Mouse (Mus musculus) lung, embryonic 15.5 days (tissue): ENCODE measurements around the gene Gm9048. TPM values are rescaled to one million over a fixed set of nuclear protein-coding genes. Genes with fewer than 3 reads are reported as not detected.
"Not testable (repeated sequence)": the region's sequence is repeated elsewhere in the genome, so short reads cannot be mapped to it uniquely, and the experiment has no call there.

Experiments
- ATAC-seq: fragments of 200-750 bp; cut with Nextera tagmentation; 2 replicates; pipeline ENCODE4 v1.8.0; 2017; ENCODE audit warnings: moderate number of reproducible peaks, borderline replicate concordance; ENCODE audit not compliant: low FRiP score, low TSS enrichment; ENCODE audit errors: extremely low read depth
- H3K27ac ChIP-seq: fragments of 300-500 bp; sonication (generic); 2 replicates; pipeline ENCODE4 v1.5.1; 2015; ENCODE audit warnings: moderate library complexity, mild to moderate bottlenecking, inconsistent platforms
- H3K27me3 ChIP-seq: fragments of 300-500 bp; sonication (generic); 2 replicates; pipeline ENCODE4 v1.6.1; 2015; ENCODE audit warnings: inconsistent platforms
- H3K36me3 ChIP-seq: fragments of 300-500 bp; sonication (generic); 2 replicates; pipeline ENCODE4 v1.6.1; 2015; ENCODE audit warnings: inconsistent platforms
- H3K4me1 ChIP-seq: fragments of 300-500 bp; sonication (generic); 2 replicates; pipeline ENCODE4 v1.6.1; 2015; ENCODE audit warnings: inconsistent platforms
- H3K4me2 ChIP-seq: fragments of 300-500 bp; sonication (generic); 2 replicates; pipeline ENCODE4 v1.6.1; 2015; ENCODE audit warnings: inconsistent platforms, mild to moderate bottlenecking, moderate library complexity
- H3K4me3 ChIP-seq: fragments of 300-500 bp; sonication (generic); 2 replicates; pipeline ENCODE4 v1.5.1; 2015; ENCODE audit warnings: mild to moderate bottlenecking, inconsistent platforms
- H3K9ac ChIP-seq: fragments of 300-500 bp; sonication (generic); 2 replicates; pipeline ENCODE4 v1.6.1; 2015; ENCODE audit warnings: inconsistent platforms
- H3K9me3 ChIP-seq: fragments of 300-500 bp; sonication (generic); 2 replicates; pipeline ENCODE4 v1.6.1; 2016; ENCODE audit warnings: inconsistent platforms
- WGBS: fragments of 180-500 bp; shearing (Covaris S2); methylation state at CpG from one replicate; pipeline ENCODE4 v1.1.7; 2015; 5-methylcytosine and 5-hydroxymethylcytosine counted together
- polyA plus RNA-seq: library from polyadenylated mRNA; unstranded; fragments of >200 nt; fragmentation: Nextera tagmentation; extraction: Ambion mirVana; gene quantifications from 2 replicates; pipeline ENCODE4 v1.2.1, GENCODE M21; 2015

The Gm9048 gene
- not detected in 2 replicates for polyA plus RNA-seq

- not testable (repeated sequence) for H3K9me3 ChIP-seq, H3K27ac ChIP-seq, H3K4me2 ChIP-seq, H3K4me3 ChIP-seq, ATAC-seq, H3K36me3 ChIP-seq, H3K4me1 ChIP-seq, H3K27me3 ChIP-seq, H3K9ac ChIP-seq
- WGBS = 100% methylated on average over 1 of the region's 14 CpGs
Measured at GRCm38 (mm10) chr10:118348579-118348978, at the start of gene Gm9048. Gm9048 (minus strand) TSS chr10:118348679.

GRCm38 (mm10) chr10:118370443-118370842, 22.0 kb upstream of the Gm9048 start:
- Histone ChIP-seq H3K27me3 (no peaks in the 10 kb centered on the region), H3K9ac (no peak overlapping the region), H3K27ac (no peak overlapping the region), H3K9me3 (no peaks in the 10 kb centered on the region), H3K4me1 (no peaks in the 10 kb centered on the region), H3K4me2 (peak overlapping the region; percentile 31), H3K4me3 (peak overlapping the region; percentile 0; the same call in 1 of the 2 replicates), H3K36me3 (no peaks in the 10 kb centered on the region)
- WGBS = 3% methylated on average over 10 of the region's 10 CpGs
- peak; percentile 79 for ATAC-seq

GRCm38 (mm10) chr10:118369518-118369917, 21.0 kb upstream of the Gm9048 start:
- no peak overlapping the region for H3K27ac ChIP-seq
- no peak overlapping the region for H3K4me2 ChIP-seq
- H3K9me3 ChIP-seq = no peaks in the 10 kb centered on the region
- H3K4me1 ChIP-seq = no peaks in the 10 kb centered on the region
- no peak overlapping the region for H3K9ac ChIP-seq
- H3K4me3 ChIP-seq = no peak overlapping the region
- ATAC-seq = no peak
- WGBS = 87% methylated on average over 9 of the region's 9 CpGs
- no peaks in the 10 kb centered on the region for H3K27me3 ChIP-seq
- no peaks in the 10 kb centered on the region for H3K36me3 ChIP-seq

- not testable (repeated sequence) for ATAC-seq, H3K9ac ChIP-seq, H3K27me3 ChIP-seq, H3K4me1 ChIP-seq, H3K9me3 ChIP-seq, H3K4me3 ChIP-seq, H3K27ac ChIP-seq, H3K36me3 ChIP-seq, H3K4me2 ChIP-seq
- 100% methylated on average over 1 of the region's 11 CpGs for WGBS
Measured at GRCm38 (mm10) chr10:118354005-118354404, 5.5 kb upstream of the Gm9048 start, which contains the start of gene Gm9049. Gm9049 (minus strand) TSS chr10:118354105.

- H3K9ac ChIP-seq, H3K4me2 ChIP-seq, H3K36me3 ChIP-seq, H3K4me3 ChIP-seq, H3K9me3 ChIP-seq, H3K27ac ChIP-seq, H3K27me3 ChIP-seq, H3K4me1 ChIP-seq, ATAC-seq: not testable (repeated sequence)
- no CpG with 5 or more reads among the region's 14 CpGs for WGBS
Measured at GRCm38 (mm10) chr10:118343155-118343554, 5.3 kb downstream of the Gm9048 start, which contains the start of gene Gm9046. Gm9046 (minus strand) TSS chr10:118343255.

GRCm38 (mm10) chr10:118337731-118338130, 10.7 kb downstream of the Gm9048 start, which contains the start of gene Gm9045:
Gm9045 (minus strand) TSS chr10:118337831.
- H3K27me3 ChIP-seq, H3K27ac ChIP-seq, H3K9me3 ChIP-seq, H3K36me3 ChIP-seq, H3K9ac ChIP-seq, H3K4me3 ChIP-seq, ATAC-seq, H3K4me1 ChIP-seq, H3K4me2 ChIP-seq: not testable (repeated sequence)
- WGBS = no CpG with 5 or more reads among the region's 14 CpGs

- H3K9me3 ChIP-seq, H3K4me3 ChIP-seq, H3K36me3 ChIP-seq, H3K4me2 ChIP-seq, ATAC-seq, H3K4me1 ChIP-seq, H3K27ac ChIP-seq, H3K27me3 ChIP-seq, H3K9ac ChIP-seq: not testable (repeated sequence)
- no CpG with 5 or more reads among the region's 14 CpGs for WGBS
Measured at GRCm38 (mm10) chr10:118332308-118332707, 16.2 kb downstream of the Gm9048 start, which contains the start of gene Gm9044. Gm9044 (minus strand) TSS chr10:118332408.

GRCm38 (mm10) chr10:118326869-118327268, 21.6 kb downstream of the Gm9048 start, which contains the start of gene Gm9040:
Gm9040 (minus strand) TSS chr10:118326969.
- H3K9ac ChIP-seq, H3K4me3 ChIP-seq, H3K27ac ChIP-seq, H3K36me3 ChIP-seq, H3K9me3 ChIP-seq, H3K4me1 ChIP-seq, H3K4me2 ChIP-seq, H3K27me3 ChIP-seq, ATAC-seq: not testable (repeated sequence)
- WGBS = no CpG with 5 or more reads among the region's 11 CpGs

GRCm38 (mm10) chr10:118319024-118319423, 29.5 kb downstream of the Gm9048 start:
- no peak overlapping the region for H3K9ac ChIP-seq
- H3K9me3 ChIP-seq = no peaks in the 10 kb centered on the region
- no peak overlapping the region for H3K27ac ChIP-seq
- H3K4me1 ChIP-seq = no peaks in the 10 kb centered on the region
- no peaks in the 10 kb centered on the region for H3K36me3 ChIP-seq
- H3K4me3 ChIP-seq = no peak overlapping the region
- 79% methylated on average over 8 of the region's 8 CpGs for WGBS
- no peak overlapping the region for H3K4me2 ChIP-seq
- no peak for ATAC-seq
- no peaks in the 10 kb centered on the region for H3K27me3 ChIP-seq

- not testable (repeated sequence) for ATAC-seq, H3K4me3 ChIP-seq, H3K36me3 ChIP-seq, H3K27me3 ChIP-seq, H3K9ac ChIP-seq, H3K9me3 ChIP-seq, H3K4me2 ChIP-seq, H3K27ac ChIP-seq, H3K4me1 ChIP-seq
- WGBS = 38% methylated on average over 2 of the region's 2 CpGs
Measured at GRCm38 (mm10) chr10:118302133-118302532, 46.3 kb downstream of the Gm9048 start.

Other genes starting within 250 kb of the Gm9048 start
- gene Mdm1, start 206.9 kb downstream of the Gm9048 start, polyA plus RNA-seq = 36.6 and 40.3 TPM in 2 replicates
- gene Il22, start 143.7 kb downstream of the Gm9048 start, polyA plus RNA-seq = not detected in 2 replicates
- gene Gm32717, start 107.9 kb downstream of the Gm9048 start, polyA plus RNA-seq = not detected in 2 replicates
- gene Gm32802, start 90.0 kb downstream of the Gm9048 start, polyA plus RNA-seq = not detected in 2 replicates
- gene Iltifb, start 53.6 kb downstream of the Gm9048 start, polyA plus RNA-seq = not detected in 2 replicates
- gene Gm9040, start 21.7 kb downstream of the Gm9048 start, polyA plus RNA-seq = 0.09 TPM in 1 of 2 replicates, not detected in the other
- 0.09 TPM in 1 of 2 replicates, not detected in the other for gene Gm9044, start 16.3 kb downstream of the Gm9048 start, polyA plus RNA-seq
- gene Gm9045, start 10.8 kb downstream of the Gm9048 start, polyA plus RNA-seq = not detected in 2 replicates
- gene Gm9046, start 5.4 kb downstream of the Gm9048 start, polyA plus RNA-seq = not detected in 2 replicates
- gene Gm9049, start 5.4 kb upstream of the Gm9048 start, polyA plus RNA-seq = not detected in 2 replicates
- gene Ifng, start 92.4 kb upstream of the Gm9048 start, polyA plus RNA-seq = not detected in 2 replicates